Mouse (Mus musculus) T-helper 1 cell (primary cell): ENCODE results near the gene Olfr1180.

ENCODE experiments used
- in situ Hi-C: fragments of 300-600 bp; cut with MboI, MseI; formaldehyde crosslinking; loops from one replicate; pipeline ENCODE4 v1.15.1; 2025; ENCODE audit warnings: high pct_unique_total_duplicates

Olfr1180 gene

DNA sequence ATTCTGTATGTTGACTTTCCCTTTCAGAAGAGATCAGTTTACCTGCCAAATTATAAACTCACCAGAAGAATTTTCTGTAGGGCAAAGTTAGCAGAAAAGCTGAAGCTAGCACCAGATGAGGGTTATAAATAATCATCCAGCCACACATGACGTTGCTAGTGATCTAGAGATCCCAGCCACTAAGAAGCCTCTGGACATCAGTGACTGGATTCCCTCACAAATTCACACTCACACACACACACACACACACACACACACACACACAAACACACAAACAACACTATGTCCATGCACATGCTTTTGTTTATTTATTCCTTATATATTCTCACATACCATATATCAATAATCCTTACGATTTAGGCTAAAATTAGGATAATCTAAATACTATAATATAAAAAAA is at the start of gene Olfr1180:
Gene Olfr1180 (minus strand): TSS at position 101 of the 400 bp plus-strand sequence.
- in situ Hi-C loops: no loop called here

DNA sequence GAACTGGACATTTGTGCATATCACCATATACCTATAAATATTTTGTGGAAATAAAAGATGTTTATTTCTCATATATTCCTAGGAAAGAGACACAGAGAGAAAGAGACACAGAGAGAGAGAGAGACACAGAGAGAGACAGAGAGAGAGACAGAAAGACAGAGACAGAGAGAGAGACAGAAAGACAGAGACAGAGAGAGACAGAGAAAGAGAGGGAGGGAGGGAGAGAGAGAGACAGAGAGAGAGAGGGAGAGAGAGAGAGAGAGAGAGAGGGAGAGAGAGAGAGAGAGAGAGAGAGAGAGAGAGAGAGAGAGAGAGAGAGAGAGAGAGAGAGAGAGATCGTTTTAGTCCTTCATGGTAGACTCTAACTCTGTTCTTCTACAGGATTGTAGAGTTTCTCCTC is 35.6 kb upstream of the Olfr1180 start, which contains the start of gene Olfr1183:
Gene Olfr1183 (plus strand): TSS at position 301 of the 400 bp plus-strand sequence.
- in situ Hi-C loops: loop anchor here (10.0 kb wide), 1 partner anchor 920 kb away; no protein-coding TSS in a partner anchor

DNA sequence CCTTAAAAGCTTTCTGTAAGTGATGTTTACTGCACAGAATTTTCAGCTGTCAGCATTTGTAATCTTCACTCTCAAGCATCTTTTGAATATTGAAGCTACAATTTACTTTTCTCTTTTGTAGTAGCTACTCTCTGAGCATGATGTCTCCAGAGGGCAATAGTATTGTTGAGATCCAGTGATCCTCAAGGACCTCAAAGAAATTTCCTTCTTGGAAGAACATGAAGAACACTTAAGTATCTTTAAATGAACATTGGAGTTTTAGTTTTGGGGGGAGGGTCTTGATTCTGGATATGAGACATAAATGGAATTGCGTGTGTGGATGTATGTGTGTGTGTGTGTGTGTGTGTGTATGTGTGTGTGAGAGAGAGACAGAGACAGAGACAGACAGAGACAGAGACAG is 30.1 kb upstream of the Olfr1180 start, which contains the start of gene Gm13757:
Gene Gm13757 (minus strand): TSS at position 101 of the 400 bp plus-strand sequence.
- in situ Hi-C loops: no loop called here

DNA sequence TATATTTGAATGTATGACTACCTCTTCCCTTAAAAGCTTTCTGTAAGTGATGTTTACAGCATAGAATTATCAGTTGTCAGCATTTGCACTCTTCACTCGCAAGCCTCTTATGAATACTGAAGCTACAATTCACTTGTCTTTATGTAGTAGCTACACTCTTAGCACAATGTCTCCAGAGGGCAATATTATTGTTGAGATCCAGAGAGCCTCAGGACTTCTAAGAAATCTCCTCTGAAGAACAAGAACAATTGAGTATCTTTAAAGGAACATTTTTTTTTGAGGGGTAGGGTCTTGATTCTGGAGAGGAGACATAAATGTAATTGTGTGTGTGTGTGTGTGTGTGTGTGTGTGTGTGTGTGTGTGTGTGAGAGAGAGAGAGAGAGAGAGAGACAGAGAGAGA is 7.1 kb upstream of the Olfr1180 start, which contains the start of gene Olfr1181:
Gene Olfr1181 (minus strand): TSS at position 101 of the 400 bp plus-strand sequence.
- in situ Hi-C loops: no loop called here

DNA sequence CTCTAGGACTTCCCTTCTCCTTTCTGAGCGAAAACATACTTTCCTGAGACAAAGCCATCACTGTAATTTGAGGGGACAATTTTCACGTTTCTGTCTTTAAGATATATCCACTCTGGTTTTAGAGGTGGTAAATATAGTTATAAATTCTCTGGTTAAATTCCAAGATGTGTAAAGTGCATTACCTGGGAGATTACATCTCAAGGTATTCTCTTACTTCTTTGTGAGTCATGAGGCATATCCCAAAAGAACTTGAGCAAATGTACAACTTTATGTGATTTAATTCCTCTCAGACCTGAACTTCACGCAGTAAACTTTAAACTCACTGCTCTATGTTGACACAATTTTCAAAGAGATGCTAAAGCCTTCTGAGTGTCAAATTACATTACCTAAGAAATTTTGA is 12.6 kb downstream of the Olfr1180 start, which contains the start of gene Olfr1179:
Gene Olfr1179 (minus strand): TSS at position 101 of the 400 bp plus-strand sequence.
- in situ Hi-C loops: no loop called here

DNA sequence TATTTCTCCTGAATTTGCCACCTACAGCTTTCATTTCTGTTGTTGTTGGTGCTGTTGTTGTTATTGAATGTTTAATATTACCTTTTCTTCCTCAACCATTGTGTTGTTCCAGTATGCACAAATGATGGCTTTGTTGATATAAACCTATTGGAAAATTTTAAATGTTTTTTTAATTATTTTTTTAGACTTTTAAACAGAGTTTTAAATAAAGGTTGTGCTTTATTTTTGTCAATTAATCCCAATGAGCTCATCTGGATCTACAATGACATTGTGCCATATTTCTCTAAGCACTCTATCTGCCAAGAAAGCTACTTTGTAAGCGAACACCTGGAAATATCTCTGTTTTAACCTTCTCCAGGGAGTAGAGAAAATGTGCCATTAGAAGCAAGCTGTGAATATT is 32.2 kb downstream of the Olfr1180 start, which contains the start of gene Olfr1178:
Gene Olfr1178 (plus strand): TSS at position 301 of the 400 bp plus-strand sequence.
- in situ Hi-C loops: no loop called here
